Mouse (Mus musculus) CH12.LX (cell line): ENCODE measurements around the gene Trim66. TPM values are rescaled to one million over a fixed set of nuclear protein-coding genes. Genes with fewer than 3 reads are reported as not detected.

Experiments
- DNase-seq: peaks from one replicate; pipeline ENCODE4 v3.0.0-alpha.2; 2013; ENCODE audit errors: extremely low read depth
- H3K27ac ChIP-seq: 2 replicates; pipeline ENCODE4 v1.5.1; 2012; ENCODE audit warnings: low read depth, mild to moderate bottlenecking, control low read depth, moderate library complexity; ENCODE audit not compliant: insufficient read depth
- H3K27me3 ChIP-seq: replicated peaks from 2 replicates; pipeline ENCODE3; 2012; ENCODE audit warnings: inconsistent platforms
- H3K36me3 ChIP-seq, 2 experiments: replicated peaks in 1 of 2; 2 replicates each; pipeline versions ENCODE3 to v1.6.1; 2012; ENCODE audit warnings: inconsistent platforms in 1 of 2, low read length in 1 of 2, mild to moderate bottlenecking in 1 of 2, mixed read lengths in 1 of 2, moderate library complexity in 1 of 2; ENCODE audit not compliant: control insufficient read depth in 1 of 2, insufficient read depth in 1 of 2
- H3K4me1 ChIP-seq, 2 experiments: 2 replicates each; pipeline ENCODE4 v1.6.1; 2012; ENCODE audit warnings: inconsistent platforms in 1 of 2, moderate library complexity in 1 of 2; ENCODE audit not compliant: insufficient read depth in 2 of 2, control insufficient read depth in 1 of 2
- H3K4me2 ChIP-seq: 2 replicates; pipeline ENCODE4 v1.6.1; 2012; ENCODE audit warnings: low read depth, mild to moderate bottlenecking, control low read depth; ENCODE audit not compliant: poor library complexity, insufficient read depth, severe bottlenecking
- H3K4me3 ChIP-seq, 3 experiments: fragments of 150-350 bp in 1 of 3; sonication (generic) in 1 of 3; replicated peaks in 1 of 3; 2 replicates each; pipeline versions ENCODE3 to v1.5.1; 2011 to 2012; ENCODE audit warnings: low read depth in 2 of 3, low read length in 2 of 3, mild to moderate bottlenecking in 2 of 3, moderate library complexity in 2 of 3, control low read depth in 1 of 3, improper control_type of control experiment in 1 of 3, inconsistent platforms in 1 of 3, mixed read lengths in 1 of 3; ENCODE audit not compliant: poor library complexity in 1 of 3
- H3K79me2 ChIP-seq: replicated peaks from 2 replicates; pipeline ENCODE4 v1.6.1; 2012; ENCODE audit warnings: mild to moderate bottlenecking, moderate library complexity; ENCODE audit not compliant: control insufficient read depth, poor library complexity, insufficient read depth, severe bottlenecking; ENCODE audit errors: extremely low read depth
- H3K9ac ChIP-seq: 2 replicates; pipeline ENCODE4 v1.6.1; 2012; ENCODE audit warnings: low read depth, mild to moderate bottlenecking, control low read depth, moderate library complexity; ENCODE audit not compliant: insufficient read depth
- H3K9me3 ChIP-seq: replicated peaks from 2 replicates; pipeline ENCODE3; 2012; ENCODE audit warnings: low read length, inconsistent platforms, mixed read lengths
- CHD1 ChIP-seq: IDR thresholded peaks from 2 replicates; pipeline ENCODE4 v1.6.1; 2012; ENCODE audit warnings: low read depth, low read length, improper control_type of control experiment, inconsistent platforms
- CTCF ChIP-seq, 2 experiments: IDR thresholded peaks in 1 of 2; conservative IDR thresholded peaks in 1 of 2; 2 replicates each; pipeline ENCODE4 v1.5.1; 2011 to 2012; ENCODE audit warnings: low read depth in 2 of 2, low read length in 2 of 2, improper control_type of control experiment in 1 of 2, inconsistent platforms in 1 of 2, mild to moderate bottlenecking in 1 of 2, moderate library complexity in 1 of 2
- ELF1 ChIP-seq: IDR thresholded peaks from 2 replicates; pipeline ENCODE4 v1.6.1; 2014; ENCODE audit warnings: low read depth, mild to moderate bottlenecking, inconsistent platforms, low read length, improper control_type of control experiment
- EP300 ChIP-seq: IDR thresholded peaks from 2 replicates; pipeline ENCODE4 v1.6.1; 2011; ENCODE audit warnings: low read length, improper control_type of control experiment
- ETS1 ChIP-seq: conservative IDR thresholded peaks from 2 replicates; pipeline ENCODE4 v1.6.1; 2012; ENCODE audit warnings: low read depth, mild to moderate bottlenecking, inconsistent platforms, low read length, improper control_type of control experiment, moderate library complexity
- IRF4 ChIP-seq: IDR thresholded peaks from 2 replicates; pipeline ENCODE4 v1.6.1; 2014; ENCODE audit warnings: low read depth, mild to moderate bottlenecking, inconsistent platforms, low read length, improper control_type of control experiment
- JUN ChIP-seq: IDR thresholded peaks from 2 replicates; pipeline ENCODE4 v1.6.1; 2011; ENCODE audit warnings: low read depth, mild to moderate bottlenecking, low read length, improper control_type of control experiment, moderate library complexity; ENCODE audit not compliant: insufficient read depth
- JUND ChIP-seq: conservative IDR thresholded peaks from 2 replicates; pipeline ENCODE4 v1.6.1; 2011; ENCODE audit warnings: low read depth, low read length, improper control_type of control experiment
- KAT2A ChIP-seq: IDR thresholded peaks from 2 replicates; pipeline ENCODE4 v1.6.1; 2012; ENCODE audit warnings: low read length, improper control_type of control experiment, inconsistent platforms; ENCODE audit not compliant: insufficient replicate concordance
- MAFK ChIP-seq: IDR thresholded peaks from 2 replicates; pipeline ENCODE4 v1.6.1; 2011; ENCODE audit warnings: low read length, improper control_type of control experiment; ENCODE audit not compliant: insufficient replicate concordance
- MAX ChIP-seq: IDR thresholded peaks from 2 replicates; pipeline ENCODE4 v1.6.1; 2011; ENCODE audit warnings: low read length, improper control_type of control experiment
- MXI1 ChIP-seq: IDR thresholded peaks from 2 replicates; pipeline ENCODE4 v1.6.1; 2011; ENCODE audit warnings: mild to moderate bottlenecking, low read depth, low read length, improper control_type of control experiment
- MYC ChIP-seq: IDR thresholded peaks from 2 replicates; pipeline ENCODE4 v1.6.1; 2011; ENCODE audit warnings: low read depth, mild to moderate bottlenecking, improper control_type of control experiment, low read length
- NRF1 ChIP-seq: IDR thresholded peaks from 2 replicates; pipeline ENCODE4 v1.6.1; 2014; ENCODE audit warnings: low read depth, mild to moderate bottlenecking, inconsistent platforms, low read length, improper control_type of control experiment, moderate library complexity
- POLR2A ChIP-seq: IDR thresholded peaks from 2 replicates; pipeline ENCODE4 v1.6.1; 2011; ENCODE audit warnings: low read depth, mild to moderate bottlenecking, improper control_type of control experiment, low read length
- RAD21 ChIP-seq: IDR thresholded peaks from 2 replicates; pipeline ENCODE4 v1.6.1; 2011; ENCODE audit warnings: low read depth, mild to moderate bottlenecking, low read length, improper control_type of control experiment, moderate library complexity
- RCOR1 ChIP-seq: conservative IDR thresholded peaks from 2 replicates; pipeline ENCODE4 v1.6.1; 2012; ENCODE audit warnings: low read depth, mild to moderate bottlenecking, inconsistent platforms, low read length, improper control_type of control experiment
- SIN3A ChIP-seq: IDR thresholded peaks from 2 replicates; pipeline ENCODE4 v1.6.1; 2012; ENCODE audit warnings: low read length, improper control_type of control experiment, inconsistent platforms
- SMC3 ChIP-seq: IDR thresholded peaks from 2 replicates; pipeline ENCODE4 v1.6.1; 2011; ENCODE audit warnings: low read depth, low read length, improper control_type of control experiment
- TBP ChIP-seq: conservative IDR thresholded peaks from 2 replicates; pipeline ENCODE4 v1.6.1; 2011; ENCODE audit warnings: low read depth, low read length, improper control_type of control experiment
- TCF12 ChIP-seq: IDR thresholded peaks from 2 replicates; pipeline ENCODE4 v1.6.1; 2014; ENCODE audit warnings: low read depth, mild to moderate bottlenecking, inconsistent platforms, low read length, improper control_type of control experiment
- USF2 ChIP-seq: conservative IDR thresholded peaks from 2 replicates; pipeline ENCODE4 v1.6.1; 2011; ENCODE audit warnings: low read depth, low read length, improper control_type of control experiment
- ZC3H11A ChIP-seq: IDR thresholded peaks from 2 replicates; pipeline ENCODE4 v1.6.1; 2012; ENCODE audit warnings: low read depth, mild to moderate bottlenecking, inconsistent platforms, low read length, improper control_type of control experiment
- ZMIZ1 ChIP-seq: IDR thresholded peaks from 2 replicates; pipeline ENCODE4 v1.6.1; 2012; ENCODE audit warnings: low read depth, mild to moderate bottlenecking, inconsistent platforms, low read length, improper control_type of control experiment
- ZNF384 ChIP-seq: IDR thresholded peaks from 2 replicates; pipeline ENCODE4 v1.6.1; 2012; ENCODE audit warnings: low read depth, low read length, improper control_type of control experiment, inconsistent platforms
- dilution Hi-C: fragments of 300-500 bp; cut with MboI; formaldehyde crosslinking; loops from 2 replicates; pipeline ENCODE4 v1.14.3; 2020; ENCODE audit warnings: low sequenced_read_pairs; ENCODE audit not compliant: extremely low pct_unique_long_range_greater_than_20kb, extremely low pct_ligation_motif_present
- in situ Hi-C: fragments of 300-500 bp; cut with MboI; formaldehyde crosslinking; loops from 3 replicates; pipeline ENCODE4 v1.14.3; 2019; ENCODE audit warnings: low sequenced_read_pairs, low pct_ligation_motif_present, low pct_unique_long_range_greater_than_20kb, mixed read lengths
- polyA plus RNA-seq: library from polyadenylated mRNA; unstranded; fragments of >175 nt; gene quantifications from 2 replicates; pipeline ENCODE4 v1.2.1, GENCODE M21; 2012; ENCODE audit warnings: low read depth; ENCODE audit not compliant: insufficient read length
- total RNA-seq, 2 experiments: library from RNA; depleted of rRNA; stranded (reverse); fragments of 300-350 nt in 1 of 2; fragments of >200 nt in 1 of 2; gene quantifications; 2 replicates each; pipeline ENCODE4 v1.2.3; 2012 to 2014

Gene Trim66
- total and polyA plus RNA-seq, 3 experiments, result 0.08 to 0.67 (median 0.12) TPM

DNA sequence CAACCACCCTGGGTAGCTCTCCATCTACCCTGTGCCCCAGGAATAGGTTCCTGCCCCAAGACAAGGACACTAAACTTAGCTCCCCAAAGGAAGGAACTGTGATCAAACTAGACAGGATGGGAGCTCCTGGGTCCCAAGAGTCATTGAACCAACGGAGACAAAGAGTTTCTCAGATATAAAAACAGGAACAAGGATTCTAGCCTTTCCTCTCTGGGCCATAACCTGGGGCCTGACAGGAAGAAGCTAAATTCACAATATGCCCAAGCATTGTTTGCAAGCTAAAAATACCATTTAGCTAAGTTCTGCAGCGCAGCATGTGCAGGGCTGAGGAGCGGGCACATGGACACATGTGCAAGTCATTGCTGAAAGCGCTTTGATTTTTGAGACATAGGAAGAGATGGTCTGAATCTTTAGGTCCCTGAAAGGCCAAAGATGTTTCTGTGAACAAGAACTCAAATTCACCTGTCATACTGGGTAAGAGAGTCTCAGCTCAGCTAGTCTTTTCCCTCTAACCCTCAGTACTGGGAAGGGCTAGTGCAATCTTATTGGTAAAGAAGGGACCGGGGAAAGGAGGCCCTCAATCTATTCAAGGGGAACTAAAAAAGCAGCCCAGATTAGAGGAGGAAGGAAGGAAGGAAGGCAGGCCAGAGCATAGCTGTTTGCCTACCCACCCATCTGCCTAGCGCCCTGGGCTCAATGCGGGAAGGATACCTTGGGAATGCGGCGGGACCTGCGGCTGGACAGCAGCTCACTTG lies 33.9 kb upstream of the Trim66 start:
- H3K27me3 ChIP-seq, result no peaks in the 10 kb centered on the region
- H3K36me3 ChIP-seq, result peaks cover 2% of the 10 kb centered on the region in 2 experiments
- H3K4me1 ChIP-seq, result peaks cover 0 to 18% of the 10 kb centered on the region in 2 experiments; a peak in 2 of 4 replicates
- dilution Hi-C loops, result no loop called here
- no peak overlapping the region for H3K4me2 ChIP-seq
- H3K27ac ChIP-seq, result no peak overlapping the region
- H3K4me3 ChIP-seq, result no peak overlapping the region
- no peak for TF ChIP-seq SIN3A
- no peak for TF ChIP-seq ELF1
- no peak for TF ChIP-seq ZC3H11A
- TF ChIP-seq MAX, result no peak
- no peak for TF ChIP-seq RAD21
- no peak for TF ChIP-seq USF2
- TF ChIP-seq MXI1, result no peak
- no peak for TF ChIP-seq ZNF384
- no peak for TF ChIP-seq EP300
- TF ChIP-seq POLR2A, result no peak
- no peak for TF ChIP-seq ETS1
- TF ChIP-seq ZMIZ1, result no peak
- TF ChIP-seq JUN, result no peak
- no peak for TF ChIP-seq CHD1
- no peak for TF ChIP-seq KAT2A
- no peak for TF ChIP-seq MAFK
- no peak for TF ChIP-seq RCOR1
- TF ChIP-seq IRF4, result no peak
- in situ Hi-C loops, result no loop called here
- no peak overlapping the region for H3K9ac ChIP-seq
- no peak for DNase-seq
- no peaks in the 10 kb centered on the region for H3K9me3 ChIP-seq
- no peaks in the 10 kb centered on the region for H3K79me2 ChIP-seq

DNA sequence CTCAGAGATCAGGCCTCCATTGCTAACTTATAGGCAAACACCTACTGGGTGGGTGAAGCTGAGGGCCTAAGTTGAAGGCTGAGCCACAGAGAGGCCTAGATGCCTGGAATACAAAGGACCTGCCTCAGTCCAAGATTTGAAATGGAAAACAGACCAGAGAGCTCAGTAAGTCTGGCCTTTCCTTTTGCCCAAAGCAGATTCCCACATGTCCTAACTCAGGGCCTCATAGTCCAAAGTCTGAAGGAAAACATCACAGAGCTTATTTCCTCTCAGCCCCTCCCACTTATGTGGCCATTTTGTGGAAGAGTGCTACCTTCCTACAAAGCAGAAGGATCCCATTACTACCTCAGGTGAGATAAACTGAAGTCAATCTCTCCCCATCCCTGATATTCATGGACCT lies 33.0 kb upstream of the Trim66 start:
- DNase-seq, result no peak
- Histone ChIP-seq H3K79me2 (no peaks in the 10 kb centered on the region), H3K4me2 (no peak overlapping the region), H3K27me3 (no peaks in the 10 kb centered on the region), H3K4me1 (peaks cover 0 to 26% of the 10 kb centered on the region in 2 experiments; a peak in 2 of 4 replicates), H3K27ac (no peak overlapping the region), H3K9ac (no peak overlapping the region), H3K4me3 (no peak overlapping the region), H3K36me3 (peaks cover 2% of the 10 kb centered on the region in 2 experiments), H3K9me3 (no peaks in the 10 kb centered on the region)
- dilution Hi-C loops (no loop called here), in situ Hi-C loops (no loop called here)
- TF ChIP-seq CHD1, result no peak
- no peak for TF ChIP-seq TBP
- no peak for TF ChIP-seq MXI1
- TF ChIP-seq MYC, result no peak
- TF ChIP-seq TCF12, result no peak
- TF ChIP-seq CTCF (conservative IDR thresholded peaks at IDR 0.05 in 1 of 2, IDR thresholded peaks at IDR 0.05 in 1 of 2; ENCODE audit: low read depth in 2 of 2, low read length in 2 of 2), result no peak
- no peak for TF ChIP-seq EP300
- TF ChIP-seq JUND, result no peak
- no peak for TF ChIP-seq ZNF384
- TF ChIP-seq SMC3, result no peak
- no peak for TF ChIP-seq NRF1
- TF ChIP-seq ZC3H11A, result no peak
